Comparison of ENCODE assay signal across 7 mouse cellular contexts in genomic region chr12:85541153-85541552, GRCm38 (mm10). TPM values are rescaled to one million over a fixed set of nuclear protein-coding genes. Genes with fewer than 3 reads are reported as not detected.
A peak's percentile ranks its signal among the peaks of the same experiment; 100 is the strongest.
DNase-seq lines count a peak whose midpoint lies in the region; ATAC-seq lines count a peak whose summit lies in the region.

No protein-coding gene starts in this region.

- no peaks in the 10 kb centered on the region for H3K9me3 ChIP-seq in midbrain, embryonic 14.5 days (ENCODE audit: control insufficient read depth, low read length)
- no peaks in the 10 kb centered on the region for H3K9me3 ChIP-seq in midbrain, embryonic 16.5 days (replicated peaks; ENCODE audit: control insufficient read depth, low read length, poor library complexity, severe bottlenecking)
- no peaks in the 10 kb centered on the region for H3K9me3 ChIP-seq in embryonic facial prominence, embryonic 14.5 days (ENCODE audit: control insufficient read depth, low read length)
- H3K9me3 ChIP-seq in lung, embryonic 15.5 days: no peaks in the 10 kb centered on the region

- no peaks in the 10 kb centered on the region for H3K27me3 ChIP-seq in midbrain, embryonic 14.5 days (ENCODE audit: control insufficient read depth, insufficient read depth, low read length)
- H3K27me3 ChIP-seq in midbrain, embryonic 16.5 days (ENCODE audit: control insufficient read depth, insufficient read depth, low read depth, low read length): no peaks in the 10 kb centered on the region
- H3K27me3 ChIP-seq in embryonic facial prominence, embryonic 14.5 days (replicated peaks; ENCODE audit: control insufficient read depth, insufficient read depth, low read length): no peaks in the 10 kb centered on the region
- H3K27me3 ChIP-seq in lung, embryonic 15.5 days: 0 out of 2 replicates have a peak, but pooled peaks cover 3% of the 10 kb centered on the region

- no peaks in the 10 kb centered on the region for H3K36me3 ChIP-seq in midbrain, embryonic 14.5 days (ENCODE audit: control insufficient read depth, insufficient read depth, low read length)
- H3K36me3 ChIP-seq in midbrain, embryonic 16.5 days (ENCODE audit: control insufficient read depth, insufficient read depth, low read length): no peaks in the 10 kb centered on the region
- no peaks in the 10 kb centered on the region for H3K36me3 ChIP-seq in embryonic facial prominence, embryonic 14.5 days (ENCODE audit: control insufficient read depth, insufficient read depth, low read length)
- H3K36me3 ChIP-seq in lung, embryonic 15.5 days: no peaks in the 10 kb centered on the region

- no peaks in the 10 kb centered on the region for H3K4me1 ChIP-seq in midbrain, embryonic 14.5 days (ENCODE audit: control insufficient read depth, insufficient read depth, low read length)
- H3K4me1 ChIP-seq in midbrain, embryonic 16.5 days (ENCODE audit: control insufficient read depth, insufficient read depth, low read length): no peaks in the 10 kb centered on the region
- H3K4me1 ChIP-seq in embryonic facial prominence, embryonic 14.5 days (ENCODE audit: control insufficient read depth, insufficient read depth, low read length): peaks cover 16% of the 10 kb centered on the region
- H3K4me1 ChIP-seq in lung, embryonic 15.5 days: peaks cover 8% of the 10 kb centered on the region

- WGBS in midbrain, embryonic 14.5 days: 79% methylated on average over 3 of the region's 3 CpGs
- WGBS in midbrain, embryonic 16.5 days: 67% methylated on average over 3 of the region's 3 CpGs
- 23% methylated on average over 3 of the region's 3 CpGs for WGBS in embryonic facial prominence, embryonic 14.5 days
- 19% methylated on average over 3 of the region's 3 CpGs for WGBS in lung, embryonic 15.5 days

- ATAC-seq in midbrain, embryonic 14.5 days (ENCODE audit: low FRiP score, low TSS enrichment): no peak
- no peak for ATAC-seq in midbrain, embryonic 16.5 days
- peak; percentile 95 for ATAC-seq in embryonic facial prominence, embryonic 14.5 days (ENCODE audit: low read depth)
- peak; percentile 88 for ATAC-seq in lung, embryonic 15.5 days (ENCODE audit: borderline replicate concordance, extremely low read depth, low FRiP score, low TSS enrichment)

- intact Hi-C loops in heart, postnatal 14 days (cut with DNase I): no loop called here

- no peak overlapping the region for H3K9ac ChIP-seq in midbrain, embryonic 14.5 days (replicated peaks; ENCODE audit: low read length)
- no peak overlapping the region for H3K9ac ChIP-seq in midbrain, embryonic 16.5 days (ENCODE audit: low read depth, low read length)
- no peak overlapping the region for H3K9ac ChIP-seq in embryonic facial prominence, embryonic 14.5 days (ENCODE audit: low read depth, low read length)
- H3K9ac ChIP-seq in lung, embryonic 15.5 days: no peak overlapping the region

- H3K4me3 ChIP-seq in midbrain, embryonic 14.5 days (replicated peaks; ENCODE audit: low read depth, low read length): no peak overlapping the region
- H3K4me3 ChIP-seq in midbrain, embryonic 16.5 days (ENCODE audit: low read depth, low read length): no peak overlapping the region
- no peak overlapping the region for H3K4me3 ChIP-seq in embryonic facial prominence, embryonic 14.5 days (ENCODE audit: low read depth, low read length)
- H3K4me3 ChIP-seq in lung, embryonic 15.5 days: no peak overlapping the region

- peak; percentile 17 for DNase-seq in midbrain, embryonic 14.5 days
- peak; percentile 94 for DNase-seq in embryonic facial prominence, embryonic 14.5 days (ENCODE audit: low spot score)
- DNase-seq in heart, postnatal 14 days: peak; percentile 62 to 65
- DNase-seq in thymus, postnatal 14 days: peak; percentile 79
- DNase-seq in embryo, embryonic 10.5 days (ENCODE audit: low spot score): no peak

- H3K27ac ChIP-seq in midbrain, embryonic 14.5 days (replicated peaks; ENCODE audit: low read depth, low read length): no peak overlapping the region
- no peak overlapping the region for H3K27ac ChIP-seq in midbrain, embryonic 16.5 days (ENCODE audit: low read length)
- peak overlapping the region; percentile 31; the same call in 1 of the 2 replicates for H3K27ac ChIP-seq in embryonic facial prominence, embryonic 14.5 days (replicated peaks; ENCODE audit: low read depth, low read length)
- H3K27ac ChIP-seq in lung, embryonic 15.5 days: no peak overlapping the region

- H3K4me2 ChIP-seq in midbrain, embryonic 14.5 days (ENCODE audit: low read length): no peak overlapping the region
- H3K4me2 ChIP-seq in midbrain, embryonic 16.5 days (ENCODE audit: low read length): no peak overlapping the region
- no peak overlapping the region for H3K4me2 ChIP-seq in embryonic facial prominence, embryonic 14.5 days (ENCODE audit: low read depth, low read length)
- H3K4me2 ChIP-seq in lung, embryonic 15.5 days: no peak overlapping the region

RNA-seq across cellular contexts. Expression of gene Jdp2, which starts 57.7 kb away (rescaled TPM):
- 0.68 and 1.1 TPM in 2 replicates for polyA plus RNA-seq in midbrain, embryonic 14.5 days (2014; fragmentation: Nextera tagmentation; extraction: Ambion mirVana)
- polyA plus RNA-seq in midbrain, embryonic 16.5 days (2015; fragmentation: Nextera tagmentation; extraction: Ambion mirVana): 0.36 and 0.57 TPM in 2 replicates
- 1.7 and 2.4 TPM in 2 replicates for polyA plus RNA-seq in embryonic facial prominence, embryonic 14.5 days (2014; fragmentation: Nextera tagmentation; extraction: Ambion mirVana)
- total RNA-seq in heart, postnatal 14 days (2021): 10 to 100 TPM; 15.6 to 20.0 TPM
- 0.89 and 1.6 TPM in 2 replicates for polyA plus RNA-seq in lung, embryonic 15.5 days (2015; fragmentation: Nextera tagmentation; extraction: Ambion mirVana)

Comparison
In these comparisons a context has a peak if more than half of its experiments do, and no peak if none do; other contexts are left out.
1. ATAC-seq: peak in embryonic facial prominence, embryonic 14.5 days (single experiment) and lung, embryonic 15.5 days (single experiment); none in midbrain, embryonic 14.5 days (single experiment) and midbrain, embryonic 16.5 days (single experiment).